Mouse (Mus musculus) ES-E14 (cell line): Measurements from ENCODE around the gene Mdga1.

Experiments
- MAFK ChIP-seq: IDR thresholded peaks from 2 replicates; pipeline ENCODE4 v1.6.1; 2014; ENCODE audit warnings: mild to moderate bottlenecking, low read depth, low read length, inconsistent platforms; ENCODE audit not compliant: insufficient read depth
- ZC3H11A ChIP-seq: IDR thresholded peaks from 2 replicates; pipeline ENCODE4 v1.6.1; 2012; ENCODE audit warnings: low read depth, mild to moderate bottlenecking, inconsistent platforms, low read length, borderline replicate concordance
- ZNF384 ChIP-seq: IDR thresholded peaks from 2 replicates; pipeline ENCODE4 v1.6.1; 2012; ENCODE audit warnings: low read depth, low read length, inconsistent platforms

GRCm38 (mm10) chr17:29796086-29796485 is 173.8 kb downstream of the Mdga1 start:
- TF ChIP-seq ZNF384 (no peak), ZC3H11A (no peak), MAFK (no peak)
